Mouse (Mus musculus) MEL (cell line): Measurements from ENCODE around the gene Olfr1009. TPM values are rescaled to one million over a fixed set of nuclear protein-coding genes. Genes with fewer than 3 reads are reported as not detected.

ENCODE experiments used
- DNase-seq: peaks from one replicate; pipeline ENCODE4 v3.0.0; 2011; ENCODE audit warnings: low read depth, low spot score
- H3K27ac ChIP-seq: 2 replicates; pipeline ENCODE4 v1.5.1; 2012; ENCODE audit warnings: low read depth, mild to moderate bottlenecking, control low read depth, low read length, moderate library complexity; ENCODE audit not compliant: control insufficient read depth
- H3K27me3 ChIP-seq, 2 experiments: fragments of 150-350 bp in 1 of 2; sonication (generic) in 1 of 2; 2 replicates each; pipeline ENCODE4 v1.6.1; 2012; ENCODE audit warnings: low read length in 2 of 2, mild to moderate bottlenecking in 2 of 2, improper control_type of control experiment in 1 of 2, moderate library complexity in 1 of 2; ENCODE audit not compliant: insufficient read depth in 2 of 2, control insufficient read depth in 1 of 2
- H3K36me3 ChIP-seq, 2 experiments: 2 replicates each; pipeline ENCODE4 v1.6.1; 2012 to 2014; ENCODE audit warnings: low read length in 2 of 2, improper control_type of control experiment in 1 of 2, inconsistent platforms in 1 of 2, mild to moderate bottlenecking in 1 of 2; ENCODE audit not compliant: insufficient read depth in 2 of 2, control insufficient read depth in 1 of 2
- H3K4me1 ChIP-seq, 2 experiments: fragments of 150-350 bp in 1 of 2; sonication (generic) in 1 of 2; 2 replicates each; pipeline ENCODE4 v1.6.1; 2012; ENCODE audit warnings: low read length in 2 of 2, improper control_type of control experiment in 1 of 2, mild to moderate bottlenecking in 1 of 2; ENCODE audit not compliant: insufficient read depth in 2 of 2, control insufficient read depth in 1 of 2
- H3K4me3 ChIP-seq, 2 experiments: fragments of 150-350 bp in 1 of 2; sonication (generic) in 1 of 2; 2 replicates each; pipeline ENCODE4 v1.5.1; 2012; ENCODE audit warnings: low read depth in 2 of 2, low read length in 2 of 2, mild to moderate bottlenecking in 2 of 2, moderate library complexity in 2 of 2, control low read depth in 1 of 2, improper control_type of control experiment in 1 of 2; ENCODE audit not compliant: control insufficient read depth in 1 of 2, insufficient read depth in 1 of 2
- H3K79me2 ChIP-seq: 2 replicates; pipeline ENCODE4 v1.6.1; 2012; ENCODE audit warnings: mild to moderate bottlenecking, low read length, moderate library complexity; ENCODE audit not compliant: control insufficient read depth, poor library complexity, insufficient read depth
- H3K9ac ChIP-seq: 2 replicates; pipeline ENCODE4 v1.6.1; 2012; ENCODE audit warnings: low read depth, mild to moderate bottlenecking, control low read depth, low read length, moderate library complexity; ENCODE audit not compliant: control insufficient read depth, poor library complexity, severe bottlenecking
- H3K9me3 ChIP-seq: fragments of 150-350 bp; sonication (generic); replicated peaks from 2 replicates; pipeline ENCODE4 v1.6.1; 2012; ENCODE audit warnings: mild to moderate bottlenecking, low read length, improper control_type of control experiment, moderate library complexity; ENCODE audit not compliant: insufficient read depth
- BHLHE40 ChIP-seq: IDR thresholded peaks from 2 replicates; pipeline ENCODE4 v1.6.1; 2012; ENCODE audit warnings: low read depth, mild to moderate bottlenecking, inconsistent platforms, low read length, improper control_type of control experiment, borderline replicate concordance
- CHD1 ChIP-seq: IDR thresholded peaks from 2 replicates; pipeline ENCODE4 v1.6.1; 2012; ENCODE audit warnings: low read depth, mild to moderate bottlenecking, inconsistent platforms, low read length, improper control_type of control experiment
- CHD2 ChIP-seq: IDR thresholded peaks from 2 replicates; pipeline ENCODE4 v1.6.1; 2011; ENCODE audit warnings: low read length, improper control_type of control experiment
- CTCF ChIP-seq, 3 experiments: IDR thresholded peaks in 2 of 3; conservative IDR thresholded peaks in 1 of 3; 2 replicates each; pipeline ENCODE4 v1.5.1; 2011 to 2012; ENCODE audit warnings: low read length in 3 of 3, low read depth in 2 of 3, mild to moderate bottlenecking in 2 of 3, improper control_type of control experiment in 1 of 3, inconsistent platforms in 1 of 3, mixed read lengths in 1 of 3, moderate library complexity in 1 of 3; ENCODE audit not compliant: control insufficient read depth in 1 of 3, insufficient read depth in 1 of 3, poor library complexity in 1 of 3, severe bottlenecking in 1 of 3
- E2F4 ChIP-seq: IDR thresholded peaks from 2 replicates; pipeline ENCODE4 v1.6.1; 2011; ENCODE audit warnings: low read depth, low read length, improper control_type of control experiment, borderline replicate concordance
- EP300 ChIP-seq, 2 experiments: IDR thresholded peaks; 2 replicates each; pipeline ENCODE4 v1.6.1; 2011; ENCODE audit warnings: improper control_type of control experiment in 2 of 2, low read length in 2 of 2, low read depth in 1 of 2, mild to moderate bottlenecking in 1 of 2
- ETS1 ChIP-seq: IDR thresholded peaks from 2 replicates; pipeline ENCODE4 v1.6.1; 2012; ENCODE audit warnings: low read depth, mild to moderate bottlenecking, inconsistent platforms, low read length, improper control_type of control experiment, moderate library complexity
- GATA1 ChIP-seq: IDR thresholded peaks from 2 replicates; pipeline ENCODE4 v1.6.1; 2011; ENCODE audit warnings: low read depth, low read length, improper control_type of control experiment
- KAT2A ChIP-seq: conservative IDR thresholded peaks from 2 replicates; pipeline ENCODE4 v1.6.1; 2012; ENCODE audit warnings: low read depth, low read length, improper control_type of control experiment, inconsistent platforms
- MAFK ChIP-seq: IDR thresholded peaks from 2 replicates; pipeline ENCODE4 v1.6.1; 2011; ENCODE audit warnings: low read depth, mild to moderate bottlenecking, low read length, improper control_type of control experiment, borderline replicate concordance
- MAZ ChIP-seq: IDR thresholded peaks from 2 replicates; pipeline ENCODE4 v1.6.1; 2012; ENCODE audit warnings: low read depth, mild to moderate bottlenecking, inconsistent platforms, low read length, improper control_type of control experiment
- MEF2A ChIP-seq: IDR thresholded peaks from 2 replicates; pipeline ENCODE4 v1.6.1; 2014; ENCODE audit warnings: low read depth, mild to moderate bottlenecking, inconsistent platforms, low read length, improper control_type of control experiment; ENCODE audit not compliant: poor library complexity, insufficient replicate concordance, severe bottlenecking; ENCODE audit errors: extremely low read depth
- MXI1 ChIP-seq: IDR thresholded peaks from 2 replicates; pipeline ENCODE4 v1.6.1; 2011; ENCODE audit warnings: mild to moderate bottlenecking, low read depth, low read length, improper control_type of control experiment
- MYB ChIP-seq: IDR thresholded peaks from 2 replicates; pipeline ENCODE4 v1.6.1; 2011; ENCODE audit warnings: mild to moderate bottlenecking, low read depth, low read length, improper control_type of control experiment
- MYC ChIP-seq: IDR thresholded peaks from 2 replicates; pipeline ENCODE4 v1.6.1; 2011; ENCODE audit warnings: low read depth, mild to moderate bottlenecking, low read length, improper control_type of control experiment, moderate library complexity
- NELFE ChIP-seq: IDR thresholded peaks from 2 replicates; pipeline ENCODE4 v1.6.1; 2011; ENCODE audit warnings: low read depth, low read length, improper control_type of control experiment
- NRF1 ChIP-seq: IDR thresholded peaks from 2 replicates; pipeline ENCODE4 v1.6.1; 2014; ENCODE audit warnings: low read depth, mild to moderate bottlenecking, inconsistent platforms, low read length, improper control_type of control experiment, moderate library complexity; ENCODE audit not compliant: poor library complexity, insufficient read depth, severe bottlenecking
- POLR2A ChIP-seq, 2 experiments: IDR thresholded peaks; 2 replicates each; pipeline ENCODE4 v1.6.1; 2011 to 2012; ENCODE audit warnings: low read length in 2 of 2, mild to moderate bottlenecking in 2 of 2, control low read depth in 1 of 2, improper control_type of control experiment in 1 of 2, low read depth in 1 of 2, moderate library complexity in 1 of 2; ENCODE audit not compliant: control insufficient read depth in 1 of 2, insufficient read depth in 1 of 2, poor library complexity in 1 of 2
- POLR2AphosphoS2 ChIP-seq: IDR thresholded peaks from 2 replicates; pipeline ENCODE4 v1.6.1; 2011; ENCODE audit warnings: low read length, improper control_type of control experiment
- RCOR1 ChIP-seq: IDR thresholded peaks from 2 replicates; pipeline ENCODE4 v1.6.1; 2012; ENCODE audit warnings: low read depth, mild to moderate bottlenecking, inconsistent platforms, low read length, improper control_type of control experiment
- SIN3A ChIP-seq: IDR thresholded peaks from 2 replicates; pipeline ENCODE4 v1.6.1; 2012; ENCODE audit warnings: low read length, improper control_type of control experiment, inconsistent platforms
- TBP ChIP-seq: IDR thresholded peaks from 2 replicates; pipeline ENCODE4 v1.8.0; 2011; ENCODE audit warnings: low read depth, low read length, improper control_type of control experiment
- TCF12 ChIP-seq: IDR thresholded peaks from 2 replicates; pipeline ENCODE4 v1.6.1; 2014; ENCODE audit warnings: low read depth, mild to moderate bottlenecking, inconsistent platforms, low read length, improper control_type of control experiment, moderate library complexity
- USF2 ChIP-seq, 2 experiments: IDR thresholded peaks; 2 replicates each; pipeline ENCODE4 v1.6.1; 2011 to 2012; ENCODE audit warnings: improper control_type of control experiment in 2 of 2, low read length in 2 of 2, borderline replicate concordance in 1 of 2, inconsistent platforms in 1 of 2, low read depth in 1 of 2, mild to moderate bottlenecking in 1 of 2; ENCODE audit not compliant: insufficient read depth in 1 of 2
- ZC3H11A ChIP-seq: IDR thresholded peaks from 2 replicates; pipeline ENCODE4 v1.6.1; 2012; ENCODE audit warnings: low read depth, mild to moderate bottlenecking, inconsistent platforms, low read length, improper control_type of control experiment
- ZKSCAN1 ChIP-seq: IDR thresholded peaks from 2 replicates; pipeline ENCODE4 v1.6.1; 2012; ENCODE audit warnings: low read depth, mild to moderate bottlenecking, inconsistent platforms, low read length, improper control_type of control experiment, moderate library complexity
- polyA plus RNA-seq, 2 experiments: library from polyadenylated mRNA; stranded (reverse) in 1 of 2; unstranded in 1 of 2; fragments of >175 nt in 1 of 2; fragments of >200 nt in 1 of 2; gene quantifications; 2 replicates each; pipeline versions ENCODE4 v1.2.1 to v1.2.4; 2012; ENCODE audit warnings: low replicate concordance in 2 of 2, low read depth in 1 of 2; ENCODE audit not compliant: insufficient read length in 2 of 2, insufficient read depth in 1 of 2, missing spikeins in 1 of 2
- total RNA-seq: library from RNA; depleted of rRNA; stranded (reverse); fragments of 300-350 nt; gene quantifications from 2 replicates; pipeline ENCODE4 v1.2.3, GENCODE M21; 2012

The Olfr1009 gene
- total and polyA plus RNA-seq, 3 experiments, result not detected

DNA sequence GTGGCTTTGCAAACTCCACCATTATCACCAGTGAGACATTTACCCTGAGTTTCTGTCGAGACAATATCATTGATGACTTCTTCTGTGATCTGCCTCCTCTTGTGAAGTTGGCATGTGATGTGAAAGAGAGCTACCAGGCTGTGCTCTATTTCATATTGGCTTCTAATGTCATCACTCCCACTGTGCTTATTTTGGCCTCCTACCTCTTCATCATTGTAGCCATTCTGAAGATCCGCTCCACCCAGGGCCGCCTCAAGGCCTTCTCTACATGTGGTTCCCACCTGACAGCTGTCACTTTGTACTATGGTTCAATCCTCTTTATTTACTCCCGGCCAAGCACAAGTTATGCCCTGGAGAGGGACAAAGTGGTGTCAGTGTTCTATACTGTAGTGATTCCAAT, 38.6 kb downstream of the Olfr1009 start:
- TF ChIP-seq MXI1, result no peak
- TF ChIP-seq USF2 (IDR thresholded peaks at IDR 0.05; ENCODE audit: borderline replicate concordance in 1 of 2, insufficient read depth in 1 of 2, low read depth in 1 of 2, low read length in 2 of 2), result no peak
- TF ChIP-seq SIN3A, result no peak
- no peak for TF ChIP-seq CHD1
- no peak for TF ChIP-seq RCOR1
- TF ChIP-seq GATA1, result no peak
- no peak for TF ChIP-seq MAFK
- TF ChIP-seq ZKSCAN1, result no peak
- no peak for TF ChIP-seq CHD2
- TF ChIP-seq E2F4, result no peak
- no peak for TF ChIP-seq NELFE
- no peak for TF ChIP-seq KAT2A
- no peak for TF ChIP-seq MAZ
- no peak for TF ChIP-seq TCF12
- no peak for TF ChIP-seq CTCF (IDR thresholded peaks at IDR 0.05 in 2 of 3, conservative IDR thresholded peaks at IDR 0.05 in 1 of 3; ENCODE audit: control insufficient read depth in 1 of 3, insufficient read depth in 1 of 3, low read depth in 2 of 3, low read length in 3 of 3, poor library complexity in 1 of 3, severe bottlenecking in 1 of 3)
- no peak for TF ChIP-seq POLR2AphosphoS2
- H3K27me3 ChIP-seq, result no peaks in the 10 kb centered on the region
- H3K4me1 ChIP-seq, result no peaks in the 10 kb centered on the region
- H3K9me3 ChIP-seq, result no peaks in the 10 kb centered on the region
- no peak overlapping the region for H3K27ac ChIP-seq
- no peak overlapping the region for H3K4me3 ChIP-seq
- H3K9ac ChIP-seq, result no peak overlapping the region
- DNase-seq, result no peak
- no peaks in the 10 kb centered on the region for H3K36me3 ChIP-seq
- no peaks in the 10 kb centered on the region for H3K79me2 ChIP-seq

DNA sequence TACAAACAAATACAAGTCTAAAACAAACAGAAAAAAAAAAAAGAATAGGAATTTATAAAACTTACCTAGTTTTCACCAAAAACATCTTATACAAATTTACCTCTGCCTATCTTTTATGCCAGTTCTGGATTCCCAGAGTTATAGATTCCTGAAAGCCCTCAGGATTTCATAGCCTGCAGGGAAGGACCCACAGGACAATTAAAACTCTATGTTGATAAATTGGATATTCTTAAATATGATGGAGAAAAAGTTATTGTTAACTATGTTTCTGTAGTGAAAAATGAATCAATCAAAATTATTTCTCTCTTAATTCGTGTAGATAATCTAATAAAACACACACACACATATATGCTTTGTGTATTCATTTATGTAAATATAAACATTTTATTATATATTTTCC, 47.4 kb downstream of the Olfr1009 start, which contains the start of gene Olfr1012:
Gene Olfr1012, minus strand, starts transcription at position 101 of the 400 bp plus-strand sequence.
- no peak within 1 kb of the TSS for H3K4me3 ChIP-seq

More for the DNA sequence above, 47.4 kb downstream of the Olfr1009 start, which contains the start of gene Olfr1012:
- DNase-seq, result no peak
- no peak for TF ChIP-seq EP300 (IDR thresholded peaks at IDR 0.05; ENCODE audit: low read depth in 1 of 2, low read length in 2 of 2)
- TF ChIP-seq NRF1, result no peak
- TF ChIP-seq CHD2, result no peak
- TF ChIP-seq MEF2A, result no peak
- no peak for TF ChIP-seq MYC
- TF ChIP-seq TBP, result no peak
- TF ChIP-seq CHD1, result no peak
- TF ChIP-seq MYB, result no peak
- TF ChIP-seq KAT2A, result no peak
- TF ChIP-seq BHLHE40, result no peak
- no peak for TF ChIP-seq NELFE
- TF ChIP-seq POLR2A (IDR thresholded peaks at IDR 0.05; ENCODE audit: control insufficient read depth in 1 of 2, insufficient read depth in 1 of 2, low read depth in 1 of 2, low read length in 2 of 2, poor library complexity in 1 of 2), result no peak
- no peak for TF ChIP-seq MAFK
- no peak for TF ChIP-seq ETS1
- no peak for TF ChIP-seq ZC3H11A
- no peak for TF ChIP-seq ZKSCAN1
- no peak for TF ChIP-seq USF2 (IDR thresholded peaks at IDR 0.05; ENCODE audit: borderline replicate concordance in 1 of 2, insufficient read depth in 1 of 2, low read depth in 1 of 2, low read length in 2 of 2)
- TF ChIP-seq, all 39 proteins: peak for 0
- no peaks in the 10 kb centered on the region for H3K36me3 ChIP-seq
- no peak within 1 kb of the TSS for H3K9ac ChIP-seq
- H3K79me2 ChIP-seq, result no peaks in the 10 kb centered on the region
- no peaks in the 10 kb centered on the region for H3K27me3 ChIP-seq
- H3K4me1 ChIP-seq, result no peaks in the 10 kb centered on the region
- no peaks in the 10 kb centered on the region for H3K9me3 ChIP-seq
- no peak within 1 kb of the TSS for H3K27ac ChIP-seq
